Mouse (Mus musculus): ENCODE measurements around the gene Tbc1d7.

- TF ChIP-seq CTCF (IDR thresholded peaks at IDR 0.05; ENCODE audit: insufficient read depth, low read length) (no peak), POLR2A (IDR thresholded peaks at IDR 0.05; ENCODE audit: borderline replicate concordance, extremely low read depth, low read depth, low read length) (no peak)
Measured at GRCm38 (mm10) chr13:43191741-43192192, 20.5 kb upstream of the Tbc1d7 start.
